Mouse (Mus musculus) bone marrow macrophage, adult 2 months (primary cell): ENCODE results near the gene D930007J09Rik.

ENCODE experiments used
- CTCF ChIP-seq: IDR thresholded peaks from 2 replicates; pipeline ENCODE4 v1.5.1; 2012; ENCODE audit warnings: low read depth, mild to moderate bottlenecking, low read length, moderate library complexity
- POLR2A ChIP-seq: IDR thresholded peaks from 2 replicates; pipeline ENCODE4 v1.6.1; 2012; ENCODE audit warnings: mild to moderate bottlenecking, low read depth, low read length, borderline replicate concordance

DNA sequence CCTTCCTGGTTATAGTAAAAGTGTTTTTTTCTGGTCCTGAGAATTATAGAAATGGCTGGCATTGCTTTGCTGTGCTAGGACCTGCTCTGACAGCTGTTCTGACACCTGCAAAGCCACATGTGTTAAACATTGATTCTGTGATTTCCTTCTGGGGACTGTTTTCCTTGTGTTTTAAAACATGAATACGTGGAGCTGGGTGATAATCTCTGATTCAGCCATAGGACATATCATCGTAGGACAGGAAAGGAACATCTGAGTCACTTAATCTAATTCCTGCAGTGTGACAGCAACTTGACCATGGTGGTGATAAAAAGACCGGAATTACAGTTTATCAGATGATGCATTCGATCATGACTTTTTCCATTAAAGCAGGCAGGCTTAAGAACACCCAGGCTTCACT is 26.2 kb upstream of the D930007J09Rik start:
- TF ChIP-seq CTCF (no peak), POLR2A (no peak)
